Mouse (Mus musculus) liver, embryonic 16.5 days (tissue): ENCODE measurements around the gene Galns. TPM values are rescaled to one million over a fixed set of nuclear protein-coding genes. Genes with fewer than 3 reads are reported as not detected.
"Not testable (repeated sequence)": the region's sequence is repeated elsewhere in the genome, so short reads cannot be mapped to it uniquely, and the experiment has no call there.

Experiments
- ATAC-seq: fragments of 200-750 bp; cut with Nextera tagmentation; 2 replicates; pipeline ENCODE4 v1.8.0; 2017; ENCODE audit warnings: low read depth, mild to moderate bottlenecking, moderate number of reproducible peaks, moderate library complexity
- H3K27ac ChIP-seq: fragments of 300-500 bp; sonication (generic); 2 replicates; pipeline ENCODE4 v1.5.1; 2014; ENCODE audit warnings: mild to moderate bottlenecking, low read length
- H3K27me3 ChIP-seq: fragments of 300-500 bp; sonication (generic); 2 replicates; pipeline ENCODE4 v1.6.1; 2014; ENCODE audit warnings: low read depth, low read length, mixed read lengths; ENCODE audit not compliant: control insufficient read depth, insufficient read depth
- H3K36me3 ChIP-seq: fragments of 300-500 bp; sonication (generic); 2 replicates; pipeline ENCODE4 v1.6.1; 2014; ENCODE audit warnings: mild to moderate bottlenecking; ENCODE audit not compliant: control insufficient read depth, insufficient read depth
- H3K4me1 ChIP-seq: fragments of 300-500 bp; sonication (generic); 2 replicates; pipeline ENCODE4 v1.6.1; 2014; ENCODE audit warnings: low read depth, low read length, mixed read lengths; ENCODE audit not compliant: control insufficient read depth
- H3K4me2 ChIP-seq: fragments of 300-500 bp; sonication (generic); 2 replicates; pipeline ENCODE4 v1.6.1; 2014; ENCODE audit warnings: low read depth, low read length, mixed read lengths
- H3K4me3 ChIP-seq: fragments of 300-500 bp; sonication (generic); 2 replicates; pipeline ENCODE4 v1.5.1; 2014; ENCODE audit warnings: low read depth, mild to moderate bottlenecking, low read length
- H3K9ac ChIP-seq: fragments of 300-500 bp; sonication (generic); 2 replicates; pipeline ENCODE4 v1.6.1; 2014; ENCODE audit warnings: low read depth, low read length
- H3K9me3 ChIP-seq: fragments of 300-500 bp; sonication (generic); replicated peaks from 2 replicates; pipeline ENCODE4 v1.6.1; 2016; ENCODE audit warnings: low read length; ENCODE audit not compliant: control insufficient read depth
- WGBS: fragments of 180-500 bp; shearing (Covaris S2); extraction: QIAGEN DNeasy Blood & Tissue Kit; methylation state at CpG from one replicate; pipeline ENCODE4 v1.1.7; 2014; ENCODE audit not compliant: insufficient replicate concordance; 5-methylcytosine and 5-hydroxymethylcytosine counted together
- polyA plus RNA-seq: library from polyadenylated mRNA; unstranded; fragments of >200 nt; fragmentation: Nextera tagmentation; extraction: Ambion mirVana; gene quantifications from 2 replicates; pipeline ENCODE4 v1.2.1, GENCODE M21; 2015

Galns gene
- polyA plus RNA-seq, 1 experiment from 2014 or later = 8.6 TPM

DNA sequence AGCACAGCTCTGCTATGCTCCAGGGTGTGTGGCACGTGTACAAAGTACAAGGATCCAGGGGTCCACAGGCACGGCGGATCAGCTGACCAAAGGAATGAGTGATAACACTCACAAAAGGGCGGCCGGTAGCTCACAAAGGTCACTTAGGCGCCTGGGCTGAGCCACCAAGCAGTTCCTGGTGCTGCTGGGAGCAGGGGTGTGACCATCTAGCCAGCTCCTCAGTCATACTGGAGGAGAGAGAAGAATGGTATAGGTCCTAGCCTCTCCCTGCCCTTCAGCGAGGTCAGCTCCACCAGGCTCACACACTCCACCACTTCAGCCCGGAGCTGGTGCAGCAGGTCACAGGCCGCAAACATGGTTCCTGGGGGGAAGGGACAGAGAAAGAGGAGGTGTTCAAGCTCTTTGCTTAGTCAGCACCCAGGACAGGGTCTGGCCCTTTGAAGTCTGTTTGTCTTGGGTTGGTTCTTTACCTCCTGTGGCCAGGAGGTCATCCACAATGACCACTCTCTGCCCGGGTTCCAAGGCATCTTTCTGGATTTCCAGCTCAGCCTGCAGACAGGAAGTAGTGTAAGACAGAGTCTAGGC lies 36.5 kb downstream of the Galns start:
- Histone ChIP-seq H3K4me2 (peak overlapping the region; percentile 77), H3K9me3 (no peaks in the 10 kb centered on the region), H3K36me3 (peaks cover 30% of the 10 kb centered on the region), H3K4me1 (peaks cover 57% of the 10 kb centered on the region), H3K27me3 (no peaks in the 10 kb centered on the region), H3K9ac (peak overlapping the region; percentile 70; the same call in 1 of the 2 replicates), H3K27ac (peak overlapping the region; percentile 76), H3K4me3 (peak overlapping the region; percentile 68)
- ATAC-seq = peak; percentile 61
- 33% methylated on average over 10 of the region's 10 CpGs for WGBS

DNA sequence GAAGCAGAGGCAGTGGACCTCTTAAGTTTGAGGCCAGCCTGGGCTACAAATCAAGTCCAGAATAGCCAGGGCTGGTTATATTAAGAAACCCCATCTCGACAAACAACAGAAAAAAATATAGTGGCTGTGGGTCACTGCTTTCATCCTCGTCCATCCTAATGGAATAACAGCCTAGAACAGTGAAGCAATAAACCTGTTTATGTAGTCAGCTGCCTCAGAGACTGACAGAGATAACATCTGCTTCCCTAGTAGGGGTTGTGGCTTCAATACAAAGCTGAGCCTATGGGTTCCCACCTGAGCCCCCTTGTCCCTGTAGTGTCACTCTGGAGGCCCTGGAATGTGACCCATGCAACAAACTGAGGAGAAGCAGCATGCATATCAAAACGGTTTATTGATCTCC lies 37.0 kb downstream of the Galns start:
- H3K9ac ChIP-seq = no peak overlapping the region
- H3K4me2 ChIP-seq = 0 out of 2 replicates have a peak overlapping the region, but pooled peaks have one; percentile 77
- WGBS = 48% methylated on average over 3 of the region's 3 CpGs
- H3K9me3 ChIP-seq = no peaks in the 10 kb centered on the region
- H3K4me1 ChIP-seq = peaks cover 62% of the 10 kb centered on the region
- H3K36me3 ChIP-seq = peaks cover 35% of the 10 kb centered on the region
- no peaks in the 10 kb centered on the region for H3K27me3 ChIP-seq
- peak; percentile 2; the same call in 1 of the 2 replicates for ATAC-seq
- H3K4me3 ChIP-seq = no peak overlapping the region
- H3K27ac ChIP-seq = peak overlapping the region; percentile 76

DNA sequence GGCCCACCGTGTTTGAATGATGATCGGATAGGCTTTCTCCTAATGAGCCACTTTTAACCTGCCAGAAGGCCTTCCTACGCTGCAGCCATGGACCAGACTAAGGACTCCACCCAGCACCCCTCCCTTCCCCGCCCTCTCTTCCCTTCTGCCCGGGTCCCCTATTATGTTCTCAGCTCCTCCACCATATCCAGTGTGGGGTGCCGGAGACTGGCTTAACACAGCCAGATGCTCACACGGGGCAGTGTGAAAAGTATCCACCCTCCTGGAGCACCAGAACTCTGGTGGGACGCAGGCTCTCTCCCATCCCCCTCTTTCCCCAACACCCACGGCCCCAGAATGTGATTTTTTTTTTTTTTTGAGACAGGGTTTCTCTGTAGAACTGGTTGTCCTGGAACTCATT lies 37.7 kb downstream of the Galns start:
- peak overlapping the region; percentile 76 for H3K27ac ChIP-seq
- no peak overlapping the region for H3K4me2 ChIP-seq

DNA sequence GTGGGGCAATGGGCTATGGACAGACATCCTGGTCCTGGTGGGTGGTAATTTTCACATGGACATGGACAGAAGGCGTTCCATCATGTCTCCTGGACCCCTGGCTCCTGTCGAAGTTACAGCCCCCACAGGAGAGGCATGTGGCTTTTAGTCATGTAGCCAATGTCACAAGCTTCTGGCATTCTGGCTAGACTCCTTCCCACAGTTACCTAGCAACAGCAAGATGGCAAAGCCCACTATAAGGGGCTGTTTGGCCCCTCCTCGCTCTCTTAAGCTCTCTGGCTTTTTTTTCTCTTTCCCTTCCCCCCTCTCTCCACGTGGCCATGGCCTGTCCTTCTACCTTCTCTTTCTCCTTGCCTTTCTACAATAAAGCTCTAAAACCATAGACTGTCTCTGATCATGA lies 38.1 kb downstream of the Galns start:
- Histone ChIP-seq H3K4me1 (peaks cover 67% of the 10 kb centered on the region), H3K36me3 (peaks cover 35% of the 10 kb centered on the region)
- not testable (repeated sequence) for H3K4me2 ChIP-seq, ATAC-seq, H3K27me3 ChIP-seq, H3K27ac ChIP-seq, H3K9ac ChIP-seq, H3K4me3 ChIP-seq, H3K9me3 ChIP-seq
- 66% methylated on average over 4 of the region's 4 CpGs for WGBS

More for the DNA sequence above, 37.7 kb downstream of the Galns start:
- no peak for ATAC-seq
- peaks cover 35% of the 10 kb centered on the region for H3K36me3 ChIP-seq
- no peak overlapping the region for H3K9ac ChIP-seq
- no peak overlapping the region for H3K4me3 ChIP-seq
- H3K27me3 ChIP-seq = no peaks in the 10 kb centered on the region
- no peaks in the 10 kb centered on the region for H3K9me3 ChIP-seq
- WGBS = 39% methylated on average over 9 of the region's 9 CpGs
- H3K4me1 ChIP-seq = peaks cover 67% of the 10 kb centered on the region

DNA sequence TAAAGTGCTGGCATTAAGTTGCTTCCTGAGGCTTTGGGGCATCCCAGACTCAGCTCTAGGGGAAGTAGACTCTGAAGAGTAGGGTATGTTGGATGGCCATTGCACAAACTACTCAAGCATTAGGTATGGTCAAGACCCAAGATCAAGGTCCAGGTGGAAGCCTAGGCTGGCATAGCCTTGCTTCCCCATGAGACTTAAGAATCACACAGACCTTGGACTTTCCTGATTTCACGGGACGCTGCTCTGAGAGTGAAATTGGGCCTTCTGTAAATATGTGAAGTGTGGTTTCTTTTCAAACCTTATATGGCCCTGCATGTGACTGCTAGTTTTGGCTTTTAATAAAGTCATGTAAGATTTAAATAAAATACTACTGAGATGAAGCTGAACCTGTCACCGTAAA lies 38.5 kb downstream of the Galns start:
- H3K27me3 ChIP-seq = no peaks in the 10 kb centered on the region
- H3K4me1 ChIP-seq = peaks cover 67% of the 10 kb centered on the region
- H3K27ac ChIP-seq = no peak overlapping the region
- H3K9me3 ChIP-seq = no peaks in the 10 kb centered on the region
- H3K9ac ChIP-seq = no peak overlapping the region
- H3K4me2 ChIP-seq = no peak overlapping the region
- H3K36me3 ChIP-seq = peaks cover 35% of the 10 kb centered on the region
- 91% methylated on average over 3 of the region's 3 CpGs for WGBS
- ATAC-seq = no peak
- no peak overlapping the region for H3K4me3 ChIP-seq

DNA sequence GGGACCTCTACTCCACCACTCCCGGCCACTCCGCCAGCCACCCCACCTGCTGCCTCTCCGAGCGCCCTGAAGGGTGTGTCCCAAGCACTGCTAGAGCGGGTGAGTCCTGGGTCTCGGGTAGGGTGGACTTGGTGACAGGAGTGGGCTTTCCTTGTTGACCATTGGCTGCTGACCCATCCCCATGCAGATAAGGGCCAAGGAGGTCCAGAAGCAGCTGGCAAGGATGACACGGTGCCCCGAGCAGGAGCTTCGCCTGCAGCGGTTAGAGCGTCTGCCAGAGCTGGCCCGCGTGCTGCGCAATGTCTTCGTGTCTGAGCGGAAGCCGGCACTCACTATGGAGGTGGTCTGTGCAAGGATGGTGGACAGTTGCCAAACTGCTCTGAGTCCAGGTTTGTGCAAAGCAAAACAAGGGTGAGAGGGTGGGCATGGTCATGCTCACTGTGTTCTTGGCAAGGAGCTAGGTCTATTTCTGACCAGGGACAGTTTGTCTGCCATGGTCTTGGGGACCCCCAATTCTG lies 39.5 kb downstream of the Galns start:
- H3K27me3 ChIP-seq = no peaks in the 10 kb centered on the region
- peaks cover 35% of the 10 kb centered on the region for H3K36me3 ChIP-seq
- H3K4me3 ChIP-seq = no peak overlapping the region
- no peak overlapping the region for H3K4me2 ChIP-seq
- no peak for ATAC-seq
- H3K9ac ChIP-seq = no peak overlapping the region
- WGBS = 84% methylated on average over 17 of the region's 17 CpGs
- no peaks in the 10 kb centered on the region for H3K9me3 ChIP-seq
- H3K4me1 ChIP-seq = peaks cover 67% of the 10 kb centered on the region
- no peak overlapping the region for H3K27ac ChIP-seq

DNA sequence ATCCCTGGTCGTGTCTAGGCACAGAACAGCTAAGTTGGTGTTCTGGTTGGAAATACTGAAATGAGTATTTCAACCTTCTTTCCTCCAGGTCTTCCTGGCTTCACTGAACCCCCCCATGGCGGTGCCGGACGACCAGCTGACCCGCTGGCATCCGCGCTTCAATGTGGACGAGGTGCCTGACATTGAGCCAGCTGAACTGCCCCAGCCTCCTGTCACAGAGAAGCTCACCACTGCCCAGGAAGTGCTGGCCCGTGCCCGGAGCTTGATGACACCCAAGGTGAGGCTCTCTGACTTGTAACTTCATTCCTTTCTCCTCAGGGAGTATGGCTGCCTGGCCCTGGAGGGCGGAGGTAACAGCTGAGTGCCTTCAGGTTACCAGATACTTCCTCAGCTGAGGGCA lies 40.1 kb downstream of the Galns start:
- no peak overlapping the region for H3K27ac ChIP-seq
- no peak overlapping the region for H3K9ac ChIP-seq
- H3K4me1 ChIP-seq = peaks cover 70% of the 10 kb centered on the region

DNA sequence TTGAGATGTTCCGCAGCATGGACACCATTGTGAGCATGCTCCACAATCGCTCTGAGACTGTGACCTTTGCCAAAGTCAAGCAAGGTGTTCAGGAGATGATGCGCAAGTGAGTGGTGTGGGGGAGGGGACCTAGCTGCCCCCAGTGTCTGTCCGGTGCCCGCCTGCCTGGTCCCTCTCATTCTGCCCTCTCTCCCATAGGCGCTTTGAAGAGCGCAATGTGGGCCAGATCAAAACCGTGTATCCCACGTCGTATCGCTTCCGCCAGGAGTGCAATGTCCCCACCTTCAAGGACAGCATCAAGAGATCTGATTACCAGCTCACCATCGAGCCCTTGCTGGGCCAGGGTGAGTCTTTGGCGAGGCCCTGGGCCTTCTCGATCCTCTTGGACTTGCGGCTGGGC lies 41.3 kb downstream of the Galns start:
- no peaks in the 10 kb centered on the region for H3K9me3 ChIP-seq
- H3K27ac ChIP-seq = no peak overlapping the region
- H3K27me3 ChIP-seq = no peaks in the 10 kb centered on the region
- no peak for ATAC-seq
- peaks cover 35% of the 10 kb centered on the region for H3K36me3 ChIP-seq
- H3K4me3 ChIP-seq = peak overlapping the region; percentile 94
- H3K9ac ChIP-seq = no peak overlapping the region
- H3K4me2 ChIP-seq = peak overlapping the region; percentile 95
- H3K4me1 ChIP-seq = peaks cover 59% of the 10 kb centered on the region
- 89% methylated on average over 16 of the region's 16 CpGs for WGBS

More for the DNA sequence above, 40.1 kb downstream of the Galns start:
- H3K4me2 ChIP-seq = no peak overlapping the region
- WGBS = 92% methylated on average over 11 of the region's 11 CpGs
- no peak overlapping the region for H3K4me3 ChIP-seq
- no peaks in the 10 kb centered on the region for H3K9me3 ChIP-seq
- ATAC-seq = no peak
- H3K36me3 ChIP-seq = peaks cover 35% of the 10 kb centered on the region
- no peaks in the 10 kb centered on the region for H3K27me3 ChIP-seq

DNA sequence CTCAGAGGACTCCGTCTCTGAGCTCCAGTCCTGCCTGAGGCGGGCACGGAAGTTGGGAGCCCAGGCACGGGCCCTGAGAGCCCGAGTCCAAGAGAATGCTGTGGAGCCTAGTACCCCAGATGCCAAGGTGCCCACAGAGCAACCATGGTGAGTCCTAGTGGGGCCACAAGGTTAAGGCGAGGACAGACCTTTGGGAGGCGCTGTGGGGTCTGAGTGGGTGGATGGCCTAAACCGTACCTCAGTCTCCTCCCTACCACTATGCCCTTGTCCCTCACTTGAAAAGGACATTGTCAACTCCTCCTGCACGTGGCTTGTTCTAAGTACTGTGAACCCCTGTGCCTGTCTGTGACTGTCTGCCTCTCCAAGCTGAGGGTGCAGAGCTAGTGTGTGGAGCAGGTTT lies 41.9 kb downstream of the Galns start:
- peak overlapping the region; percentile 94 for H3K4me3 ChIP-seq
- peak overlapping the region; percentile 88; the same call in 1 of the 2 replicates for H3K27ac ChIP-seq
- peak overlapping the region; percentile 95 for H3K4me2 ChIP-seq
- H3K9me3 ChIP-seq = no peaks in the 10 kb centered on the region
- 41% methylated on average over 9 of the region's 9 CpGs for WGBS
- no peaks in the 10 kb centered on the region for H3K27me3 ChIP-seq
- ATAC-seq = no peak
- H3K4me1 ChIP-seq = peaks cover 52% of the 10 kb centered on the region
- peak overlapping the region; percentile 95 for H3K9ac ChIP-seq
- peaks cover 35% of the 10 kb centered on the region for H3K36me3 ChIP-seq
